Mouse (Mus musculus) neural tube, embryonic 13.5 days (tissue): ENCODE measurements around the gene Klhl18. TPM values are rescaled to one million over a fixed set of nuclear protein-coding genes. Genes with fewer than 3 reads are reported as not detected.

Experiments used
- ATAC-seq: fragments of 200-750 bp; cut with Nextera tagmentation; 2 replicates; pipeline ENCODE4 v1.8.0; 2017; ENCODE audit warnings: low read depth, mild to moderate bottlenecking, moderate TSS enrichment, moderate library complexity
- H3K27ac ChIP-seq: fragments of 300-500 bp; sonication (generic); replicated peaks from 2 replicates; pipeline ENCODE4 v1.5.1; 2015; ENCODE audit warnings: moderate library complexity, mild to moderate bottlenecking, inconsistent platforms
- H3K27me3 ChIP-seq: fragments of 300-500 bp; sonication (generic); 2 replicates; pipeline ENCODE4 v1.6.1; 2015; ENCODE audit warnings: mild to moderate bottlenecking, inconsistent platforms
- H3K36me3 ChIP-seq: fragments of 300-500 bp; sonication (generic); 2 replicates; pipeline ENCODE4 v1.6.1; 2015; ENCODE audit warnings: mild to moderate bottlenecking, inconsistent platforms
- H3K4me1 ChIP-seq: fragments of 300-500 bp; sonication (generic); replicated peaks from 2 replicates; pipeline ENCODE4 v1.6.1; 2015; ENCODE audit warnings: inconsistent platforms
- H3K4me2 ChIP-seq: fragments of 300-500 bp; sonication (generic); 2 replicates; pipeline ENCODE4 v1.6.1; 2015; ENCODE audit warnings: inconsistent platforms, mild to moderate bottlenecking, moderate library complexity
- H3K4me3 ChIP-seq: fragments of 300-500 bp; sonication (generic); 2 replicates; pipeline ENCODE4 v1.5.1; 2015; ENCODE audit warnings: mild to moderate bottlenecking, inconsistent platforms
- H3K9ac ChIP-seq: fragments of 300-500 bp; sonication (generic); 2 replicates; pipeline ENCODE4 v1.6.1; 2015; ENCODE audit warnings: moderate library complexity, mild to moderate bottlenecking, inconsistent platforms
- H3K9me3 ChIP-seq: fragments of 300-500 bp; sonication (generic); 2 replicates; pipeline ENCODE4 v1.6.1; 2016; ENCODE audit warnings: inconsistent platforms
- WGBS: fragments of 180-500 bp; shearing (Covaris S2); methylation state at CpG from one replicate; pipeline ENCODE4 v1.1.7; 2015; 5-methylcytosine and 5-hydroxymethylcytosine counted together
- polyA plus RNA-seq: library from polyadenylated mRNA; unstranded; fragments of >200 nt; fragmentation: Nextera tagmentation; extraction: Ambion mirVana; gene quantifications from 2 replicates; pipeline ENCODE4 v1.2.1, GENCODE M21; 2015

The Klhl18 gene
- polyA plus RNA-seq, 1 experiment from 2014 or later, result 16.6 TPM

GRCm38 (mm10) chr9:110459145-110459727 is 17.3 kb downstream of the Klhl18 start:
- 82% methylated on average over 2 of the region's 2 CpGs for WGBS
- Histone ChIP-seq H3K9ac (no peak overlapping the region), H3K27me3 (no peaks in the 10 kb centered on the region), H3K4me1 (no peaks in the 10 kb centered on the region), H3K9me3 (no peaks in the 10 kb centered on the region), H3K4me2 (no peak overlapping the region), H3K36me3 (peaks cover 7% of the 10 kb centered on the region), H3K4me3 (no peak overlapping the region), H3K27ac (no peak overlapping the region)
- ATAC-seq, result no peak

- ATAC-seq, result no peak
- 82% methylated on average over 3 of the region's 3 CpGs for WGBS
Measured at GRCm38 (mm10) chr9:110457926-110458325, 18.6 kb downstream of the Klhl18 start.

DNA sequence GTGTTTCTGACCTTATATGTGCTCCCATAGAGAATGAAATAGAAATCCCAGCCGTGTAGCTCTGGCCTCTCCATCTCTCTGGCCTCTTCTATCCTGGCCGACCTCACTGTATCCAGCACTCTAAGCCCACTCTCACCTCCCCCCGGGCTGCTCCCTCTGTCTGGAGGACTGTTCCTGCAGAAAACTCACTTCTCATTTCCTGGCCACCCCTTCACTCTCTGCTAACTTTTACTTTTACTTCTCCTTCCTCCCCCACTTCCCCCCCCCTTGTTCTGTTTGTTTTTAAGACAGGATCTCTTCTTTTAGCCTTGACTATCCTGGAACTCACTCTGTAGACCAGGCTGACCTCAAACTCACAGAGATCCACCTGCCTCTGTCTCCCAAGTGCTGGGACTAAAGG is 24.0 kb downstream of the Klhl18 start:
- WGBS, result 87% methylated on average over 3 of the region's 3 CpGs
- Histone ChIP-seq H3K27me3 (no peaks in the 10 kb centered on the region), H3K4me2 (no peak overlapping the region), H3K9me3 (no peaks in the 10 kb centered on the region), H3K27ac (no peak overlapping the region), H3K4me3 (no peak overlapping the region), H3K36me3 (peaks cover 28% of the 10 kb centered on the region), H3K9ac (no peak overlapping the region), H3K4me1 (no peaks in the 10 kb centered on the region; the same call in 1 of the 2 replicates)
- no peak for ATAC-seq

More at GRCm38 (mm10) chr9:110457926-110458325, 18.6 kb downstream of the Klhl18 start:
- H3K27me3 ChIP-seq, result no peaks in the 10 kb centered on the region
- no peaks in the 10 kb centered on the region for H3K9me3 ChIP-seq
- no peak overlapping the region for H3K4me3 ChIP-seq
- no peaks in the 10 kb centered on the region for H3K4me1 ChIP-seq
- H3K36me3 ChIP-seq, result peaks cover 7% of the 10 kb centered on the region
- H3K4me2 ChIP-seq, result no peak overlapping the region
- no peak overlapping the region for H3K27ac ChIP-seq
- H3K9ac ChIP-seq, result no peak overlapping the region

GRCm38 (mm10) chr9:110448857-110449617 is 27.5 kb downstream of the Klhl18 start:
- H3K36me3 ChIP-seq, result peaks cover 35% of the 10 kb centered on the region
- WGBS, result 38% methylated on average over 11 of the region's 11 CpGs
- H3K27me3 ChIP-seq, result no peaks in the 10 kb centered on the region
- no peaks in the 10 kb centered on the region; the same call in 1 of the 2 replicates for H3K4me1 ChIP-seq
- H3K27ac ChIP-seq, result 0 out of 2 replicates have a peak overlapping the region, but pooled peaks have one; percentile 23
- no peak overlapping the region for H3K9ac ChIP-seq
- no peaks in the 10 kb centered on the region for H3K9me3 ChIP-seq
- no peak overlapping the region for H3K4me2 ChIP-seq
- H3K4me3 ChIP-seq, result no peak overlapping the region
- peak; percentile 86 for ATAC-seq

DNA sequence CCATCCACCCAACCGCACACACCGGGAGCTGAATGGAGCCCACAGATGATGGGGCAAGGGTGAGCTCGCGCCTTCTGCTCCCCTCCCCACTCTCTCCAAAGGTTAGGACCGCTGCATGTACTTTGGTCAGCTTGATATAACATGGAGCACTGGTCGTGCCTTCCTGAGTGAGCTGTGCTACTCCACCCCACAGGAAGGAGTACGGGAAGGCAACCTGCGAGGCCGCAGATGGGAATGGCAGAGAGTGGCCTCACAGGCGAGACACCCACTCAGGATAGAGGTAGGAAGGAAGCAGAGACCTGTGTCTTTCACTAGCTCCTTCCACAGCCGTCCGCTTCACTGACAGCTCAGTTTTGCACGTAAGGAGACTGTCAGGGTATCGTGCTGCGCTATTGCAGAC is 28.1 kb downstream of the Klhl18 start:
- H3K36me3 ChIP-seq, result peaks cover 37% of the 10 kb centered on the region
- no peak overlapping the region for H3K27ac ChIP-seq
- H3K4me3 ChIP-seq, result no peak overlapping the region
- ATAC-seq, result no peak; the same call in 1 of the 2 replicates
- H3K4me2 ChIP-seq, result no peak overlapping the region
- 77% methylated on average over 15 of the region's 15 CpGs for WGBS
- 0 out of 2 replicates have a peak overlapping the region, but pooled peaks have one; percentile 8 for H3K9ac ChIP-seq
- H3K4me1 ChIP-seq, result no peaks in the 10 kb centered on the region; the same call in 1 of the 2 replicates
- H3K27me3 ChIP-seq, result no peaks in the 10 kb centered on the region
- no peaks in the 10 kb centered on the region for H3K9me3 ChIP-seq

DNA sequence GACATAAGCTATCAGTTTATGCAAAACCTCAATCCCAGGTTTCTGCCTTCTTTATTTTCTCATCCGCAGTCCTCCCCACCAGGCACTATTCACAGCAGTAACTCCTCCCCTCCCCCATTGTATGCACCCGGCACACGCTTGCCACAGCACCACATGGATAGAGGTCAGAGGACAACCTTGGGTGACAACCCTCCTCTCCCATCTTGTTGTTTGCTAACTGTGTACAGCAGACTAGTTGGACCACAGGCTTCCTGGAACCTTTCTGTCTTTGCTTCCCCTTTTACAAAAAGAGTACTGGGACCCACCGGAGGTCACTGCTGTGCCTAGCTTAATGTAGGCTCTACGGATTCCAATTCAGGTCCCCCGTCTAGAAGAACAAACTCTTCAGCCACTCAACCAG is 35.9 kb downstream of the Klhl18 start:
- Histone ChIP-seq H3K4me2 (no peak overlapping the region), H3K36me3 (peaks cover 49% of the 10 kb centered on the region), H3K27me3 (no peaks in the 10 kb centered on the region), H3K9me3 (no peaks in the 10 kb centered on the region), H3K27ac (no peak overlapping the region), H3K4me3 (no peak overlapping the region), H3K9ac (no peak overlapping the region), H3K4me1 (no peaks in the 10 kb centered on the region)
- 82% methylated on average over 6 of the region's 6 CpGs for WGBS
- ATAC-seq, result no peak

GRCm38 (mm10) chr9:110440049-110440448 is 36.4 kb downstream of the Klhl18 start:
- Histone ChIP-seq H3K36me3 (peaks cover 54% of the 10 kb centered on the region), H3K27ac (no peak overlapping the region), H3K9me3 (no peaks in the 10 kb centered on the region), H3K4me1 (no peaks in the 10 kb centered on the region), H3K4me2 (no peak overlapping the region), H3K27me3 (no peaks in the 10 kb centered on the region), H3K4me3 (no peak overlapping the region), H3K9ac (no peak overlapping the region)
- ATAC-seq, result no peak
- WGBS, result 62% methylated on average over 4 of the region's 5 CpGs

DNA sequence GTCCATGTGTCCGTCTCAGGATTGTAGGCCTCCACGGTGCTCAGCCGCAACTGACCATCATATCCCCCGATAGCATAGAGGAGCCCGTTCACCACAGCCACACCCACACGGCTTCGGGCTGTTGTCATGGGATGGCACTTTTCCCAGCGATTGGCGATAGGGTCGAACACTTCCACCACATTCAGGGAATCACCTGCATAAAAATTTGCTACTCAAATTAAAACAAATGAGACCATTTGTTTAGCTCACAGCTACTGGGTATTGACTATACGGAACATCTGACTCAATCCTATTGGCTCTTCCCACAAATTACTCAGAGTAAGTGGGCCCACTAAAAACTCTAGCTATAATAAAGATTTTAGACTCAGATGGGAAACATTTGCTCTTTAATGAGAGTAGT is 40.5 kb downstream of the Klhl18 start:
- no peak for ATAC-seq
- Histone ChIP-seq H3K4me1 (no peaks in the 10 kb centered on the region), H3K4me2 (no peak overlapping the region), H3K27me3 (no peaks in the 10 kb centered on the region), H3K4me3 (no peak overlapping the region), H3K9ac (no peak overlapping the region), H3K27ac (no peak overlapping the region), H3K36me3 (peaks cover 67% of the 10 kb centered on the region), H3K9me3 (no peaks in the 10 kb centered on the region)
- 93% methylated on average over 11 of the region's 11 CpGs for WGBS

DNA sequence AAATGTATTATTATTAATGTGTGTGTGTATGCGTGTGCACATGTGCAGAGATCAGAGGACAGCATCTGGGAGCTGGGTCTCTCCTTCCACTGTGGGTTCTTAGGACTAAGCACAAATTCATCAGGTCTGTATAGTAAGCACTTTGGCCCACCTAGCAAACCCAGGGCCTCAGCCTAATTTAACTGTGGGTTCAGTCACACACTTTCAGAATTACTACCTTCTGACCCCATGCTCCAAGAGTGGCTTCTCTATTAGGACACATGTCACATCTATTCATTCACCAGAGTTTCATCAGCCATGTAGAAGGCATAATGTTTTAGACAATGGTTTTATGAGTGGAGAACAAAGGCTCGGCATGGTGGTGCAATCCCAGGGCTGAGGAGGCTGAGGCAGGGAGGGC is 43.4 kb downstream of the Klhl18 start:
- Histone ChIP-seq H3K4me1 (no peaks in the 10 kb centered on the region), H3K27me3 (no peaks in the 10 kb centered on the region), H3K27ac (no peak overlapping the region), H3K9ac (no peak overlapping the region), H3K4me2 (no peak overlapping the region), H3K4me3 (no peak overlapping the region), H3K36me3 (peaks cover 83% of the 10 kb centered on the region), H3K9me3 (no peaks in the 10 kb centered on the region)
- no peak for ATAC-seq
- WGBS, result 93% methylated on average over 2 of the region's 2 CpGs

- H3K9ac ChIP-seq, result no peak overlapping the region
- WGBS, result 76% methylated on average over 8 of the region's 8 CpGs
- no peaks in the 10 kb centered on the region for H3K4me1 ChIP-seq
- H3K27ac ChIP-seq, result no peak overlapping the region
- H3K9me3 ChIP-seq, result no peaks in the 10 kb centered on the region
- no peak overlapping the region for H3K4me3 ChIP-seq
- H3K4me2 ChIP-seq, result no peak overlapping the region
- H3K27me3 ChIP-seq, result no peaks in the 10 kb centered on the region
- peaks cover 84% of the 10 kb centered on the region for H3K36me3 ChIP-seq
- ATAC-seq, result no peak
Measured at GRCm38 (mm10) chr9:110431241-110431640, 45.3 kb downstream of the Klhl18 start.

DNA sequence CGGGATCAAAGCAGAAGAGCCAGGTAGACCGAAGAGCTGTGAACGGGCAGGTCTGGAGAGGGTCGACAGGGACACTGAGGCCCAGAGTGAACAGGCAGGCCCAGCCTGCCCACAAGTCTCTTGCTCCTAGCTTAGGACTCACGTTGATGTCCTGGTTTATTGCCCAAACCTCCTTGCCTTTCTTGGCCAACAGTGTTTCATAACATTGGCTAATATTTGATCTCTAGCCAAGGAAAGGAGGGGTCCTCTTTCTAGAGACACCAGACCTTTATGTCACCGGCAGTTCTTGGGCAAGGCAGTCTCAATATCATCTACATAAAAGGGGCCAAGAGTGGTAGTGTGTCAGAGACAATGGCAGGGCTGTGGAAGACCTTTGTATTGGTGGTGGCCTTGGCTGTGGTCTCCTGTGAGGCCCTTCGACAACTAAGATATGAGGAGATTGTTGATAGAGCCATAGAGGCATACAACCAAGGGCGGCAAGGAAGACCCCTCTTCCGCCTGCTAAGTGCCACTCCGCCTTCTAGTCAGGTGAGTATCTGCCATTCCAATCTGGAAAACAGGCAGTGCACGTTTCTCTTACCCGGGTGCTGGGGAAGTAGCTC is 56.9 kb downstream of the Klhl18 start, which contains the start of gene Ngp:
TSS of gene Ngp (plus strand) at position 237 of the 602 bp plus-strand sequence.
- 93% methylated on average over 12 of the region's 12 CpGs for WGBS
- no peak for ATAC-seq
- Histone ChIP-seq H3K9ac (no peak within 1 kb of the TSS), H3K4me2 (no peak within 1 kb of the TSS), H3K9me3 (no peaks in the 10 kb centered on the region), H3K36me3 (no peaks in the 10 kb centered on the region), H3K27me3 (no peaks in the 10 kb centered on the region), H3K4me1 (no peaks in the 10 kb centered on the region), H3K4me3 (no peak within 1 kb of the TSS), H3K27ac (no peak within 1 kb of the TSS)

DNA sequence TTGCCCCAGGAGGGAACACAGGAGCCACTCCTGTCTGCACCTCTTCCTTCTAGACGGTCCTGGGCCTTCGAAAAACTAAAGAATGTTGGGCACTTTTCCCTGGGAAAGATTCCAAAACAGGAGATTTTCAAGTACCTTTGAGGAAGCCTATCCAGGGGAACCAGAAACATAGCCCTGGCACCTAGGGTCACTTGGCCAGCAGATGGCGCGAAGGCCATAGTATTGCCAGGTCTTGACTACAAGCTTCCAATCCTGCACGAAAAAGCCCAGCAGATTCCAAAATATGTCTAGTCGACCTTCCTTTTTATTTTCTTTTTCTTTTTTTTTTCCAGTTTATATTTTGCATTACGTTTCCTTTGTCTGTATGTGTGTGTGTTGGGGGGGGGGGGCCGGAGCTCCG is 62.7 kb downstream of the Klhl18 start:
- H3K27ac ChIP-seq, result no peak overlapping the region
- no peak overlapping the region for H3K4me2 ChIP-seq
- H3K36me3 ChIP-seq, result no peaks in the 10 kb centered on the region
- ATAC-seq, result no peak
- 57% methylated on average over 9 of the region's 9 CpGs for WGBS
- peaks cover 2% of the 10 kb centered on the region for H3K4me1 ChIP-seq
- no peak overlapping the region for H3K4me3 ChIP-seq
- no peaks in the 10 kb centered on the region for H3K9me3 ChIP-seq
- no peak overlapping the region for H3K9ac ChIP-seq
- H3K27me3 ChIP-seq, result no peaks in the 10 kb centered on the region
